Mouse (Mus musculus) midbrain, embryonic 10.5 days (tissue): ENCODE results near the gene Rnase13. TPM values are rescaled to one million over a fixed set of nuclear protein-coding genes. Genes with fewer than 3 reads are reported as not detected.

Source experiments
- DNase-seq: peaks from one replicate; pipeline ENCODE4 v3.0.0-alpha.2; 2017; ENCODE audit warnings: low spot score
- H3K27ac ChIP-seq: fragments of 300-500 bp; sonication (generic); replicated peaks from 2 replicates; pipeline ENCODE4 v1.5.1; 2016; ENCODE audit warnings: mild to moderate bottlenecking
- H3K27me3 ChIP-seq: fragments of 300-500 bp; sonication (generic); 2 replicates; pipeline ENCODE4 v1.6.1; 2016; ENCODE audit warnings: low read depth, mild to moderate bottlenecking; ENCODE audit not compliant: poor library complexity, severe bottlenecking
- H3K36me3 ChIP-seq: fragments of 300-500 bp; sonication (generic); 2 replicates; pipeline ENCODE4 v1.6.1; 2016; ENCODE audit warnings: mild to moderate bottlenecking, moderate library complexity
- H3K4me1 ChIP-seq: fragments of 300-500 bp; sonication (generic); 2 replicates; pipeline ENCODE4 v1.6.1; 2016
- H3K4me3 ChIP-seq: fragments of 300-500 bp; sonication (generic); 2 replicates; pipeline ENCODE4 v1.5.1; 2016; ENCODE audit warnings: mild to moderate bottlenecking, moderate library complexity
- H3K9me3 ChIP-seq: fragments of 300-500 bp; sonication (generic); replicated peaks from 2 replicates; pipeline ENCODE4 v1.6.1; 2016; ENCODE audit warnings: mild to moderate bottlenecking
- WGBS: fragments of 180-500 bp; shearing (Covaris S2); methylation state at CpG from one replicate; pipeline ENCODE4 v1.1.7; 2016; 5-methylcytosine and 5-hydroxymethylcytosine counted together
- polyA plus RNA-seq: library from polyadenylated mRNA; unstranded; fragments of >200 nt; fragmentation: Nextera tagmentation; extraction: Ambion mirVana; gene quantifications from 2 replicates; pipeline ENCODE4 v1.2.1, GENCODE M21; 2016

Rnase13 gene
- polyA plus RNA-seq, 1 experiment from 2014 or later = not detected

DNA sequence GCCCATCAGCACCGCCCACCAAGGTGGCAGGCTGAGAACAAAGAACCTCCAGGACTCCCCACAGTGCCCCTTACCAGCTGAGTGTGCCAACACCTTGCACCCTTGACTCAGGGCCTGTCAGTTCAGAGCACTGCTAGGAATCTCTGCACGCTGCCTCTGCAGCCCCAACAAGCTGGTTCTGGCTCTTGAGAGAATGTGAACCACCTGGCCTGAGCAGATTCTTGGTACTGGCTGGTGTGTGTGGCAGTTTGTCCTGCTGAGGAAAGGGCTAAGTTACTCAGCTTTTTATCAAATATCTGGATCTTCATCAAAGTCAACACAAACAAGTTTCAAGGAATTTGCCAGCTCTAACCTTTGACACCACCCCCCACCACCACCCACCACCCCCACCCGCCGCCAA lies 919 bp upstream of the Rnase13 start:
- 71% methylated on average over 4 of the region's 4 CpGs for WGBS
- Histone ChIP-seq H3K4me1 (no peaks in the 10 kb centered on the region), H3K27me3 (no peaks in the 10 kb centered on the region), H3K9me3 (no peaks in the 10 kb centered on the region), H3K36me3 (no peaks in the 10 kb centered on the region), H3K27ac (no peak overlapping the region), H3K4me3 (no peak overlapping the region)
- no peak for DNase-seq

- H3K4me1 ChIP-seq = no peaks in the 10 kb centered on the region
- DNase-seq = no peak
- no peaks in the 10 kb centered on the region for H3K9me3 ChIP-seq
- 89% methylated on average over 2 of the region's 2 CpGs for WGBS
- no peaks in the 10 kb centered on the region for H3K36me3 ChIP-seq
- H3K4me3 ChIP-seq = no peak overlapping the region
- no peak overlapping the region for H3K27ac ChIP-seq
- H3K27me3 ChIP-seq = no peaks in the 10 kb centered on the region
Observed at GRCm38 (mm10) chr14:51922910-51923309, 337 bp upstream of the Rnase13 start.

- WGBS = 88% methylated on average over 16 of the region's 16 CpGs
- no peaks in the 10 kb centered on the region for H3K27me3 ChIP-seq
- no peaks in the 10 kb centered on the region for H3K9me3 ChIP-seq
- no peak for DNase-seq
- H3K4me1 ChIP-seq = no peaks in the 10 kb centered on the region
- H3K36me3 ChIP-seq = no peaks in the 10 kb centered on the region
- no peak overlapping the region for H3K4me3 ChIP-seq
- H3K27ac ChIP-seq = no peak overlapping the region
Observed at GRCm38 (mm10) chr14:51921759-51922570, 608 bp downstream of the Rnase13 start.

DNA sequence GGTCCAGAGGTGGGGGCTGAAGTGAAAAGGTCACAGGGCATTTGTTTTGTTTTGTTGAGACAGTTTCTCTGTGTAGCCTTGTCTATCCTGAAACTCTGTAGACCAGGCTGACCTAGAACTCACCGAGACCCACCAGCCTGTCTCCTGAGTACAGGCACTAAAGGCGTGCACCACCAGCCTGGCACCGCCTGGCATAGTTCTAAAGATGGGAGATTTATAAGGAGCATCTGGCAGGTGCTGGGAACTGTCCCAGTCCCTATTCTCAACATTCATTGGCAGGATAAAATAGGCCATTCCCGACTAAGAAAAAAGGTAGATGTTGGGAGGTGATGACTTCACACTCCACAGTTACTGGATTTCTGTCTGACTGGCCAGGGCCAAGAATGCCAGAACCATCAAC lies 3.6 kb downstream of the Rnase13 start:
- no peaks in the 10 kb centered on the region for H3K9me3 ChIP-seq
- peaks cover 9% of the 10 kb centered on the region for H3K4me1 ChIP-seq
- no peak for DNase-seq
- 85% methylated on average over 4 of the region's 4 CpGs for WGBS
- no peaks in the 10 kb centered on the region for H3K36me3 ChIP-seq
- H3K4me3 ChIP-seq = no peak overlapping the region
- peaks cover 16% of the 10 kb centered on the region for H3K27me3 ChIP-seq
- no peak overlapping the region for H3K27ac ChIP-seq

DNA sequence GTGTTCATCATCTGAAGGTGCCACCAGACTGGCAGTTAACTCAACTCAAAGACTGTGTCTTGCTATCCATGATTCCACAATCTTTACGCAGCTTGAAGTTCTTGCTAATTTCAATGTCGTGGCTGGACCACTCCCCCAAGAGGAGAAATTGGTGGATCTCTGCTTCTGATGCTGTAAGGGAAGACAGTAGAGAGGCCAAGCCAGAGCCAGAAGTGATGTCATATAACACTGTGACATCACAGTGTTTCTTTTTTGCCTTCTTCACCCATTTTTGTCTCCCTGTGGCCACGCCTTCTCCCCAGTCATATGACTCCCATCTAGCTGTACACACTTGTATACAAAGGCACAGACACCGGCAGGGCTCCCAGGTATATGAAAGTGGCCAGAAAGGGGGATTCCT lies 4.4 kb downstream of the Rnase13 start, which contains the start of gene Tppp2:
Gene Tppp2 (plus strand): TSS at position 301 of the 400 bp plus-strand sequence.
- Histone ChIP-seq H3K27ac (no peak within 1 kb of the TSS), H3K36me3 (no peaks in the 10 kb centered on the region), H3K4me1 (peaks cover 17% of the 10 kb centered on the region), H3K27me3 (peaks cover 25% of the 10 kb centered on the region), H3K4me3 (no peak within 1 kb of the TSS), H3K9me3 (no peaks in the 10 kb centered on the region)
- 94% methylated on average over 4 of the region's 4 CpGs for WGBS
- no peak for DNase-seq

- H3K27me3 ChIP-seq = peaks cover 41% of the 10 kb centered on the region
- WGBS = 90% methylated on average over 4 of the region's 4 CpGs
- H3K36me3 ChIP-seq = no peaks in the 10 kb centered on the region
- no peak for DNase-seq
- H3K4me1 ChIP-seq = peaks cover 26% of the 10 kb centered on the region
- no peaks in the 10 kb centered on the region for H3K9me3 ChIP-seq
- no peak overlapping the region for H3K4me3 ChIP-seq
- no peak overlapping the region for H3K27ac ChIP-seq
Observed at GRCm38 (mm10) chr14:51916539-51916938, 6.0 kb downstream of the Rnase13 start.

DNA sequence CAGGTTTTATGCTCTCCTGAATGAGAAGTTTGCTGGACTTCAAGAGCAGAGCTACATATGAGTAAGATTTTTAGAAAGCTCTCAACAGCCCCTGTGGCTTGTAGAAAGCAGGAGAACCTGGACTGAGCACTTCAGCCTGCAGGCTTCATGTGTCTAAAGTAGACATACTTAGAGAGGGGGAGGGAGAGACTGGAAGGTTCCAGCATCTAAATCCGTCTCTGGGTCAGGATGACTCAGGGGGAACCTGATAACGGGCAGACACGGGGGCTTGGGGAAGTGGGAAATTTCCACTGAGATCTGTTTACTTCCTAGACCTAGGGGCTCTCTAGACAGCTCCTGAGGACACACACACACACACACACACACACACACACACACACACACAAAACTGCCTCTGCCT lies 7.5 kb downstream of the Rnase13 start:
- Histone ChIP-seq H3K9me3 (no peaks in the 10 kb centered on the region), H3K27ac (no peak overlapping the region), H3K4me1 (peaks cover 26% of the 10 kb centered on the region), H3K4me3 (no peak overlapping the region), H3K27me3 (peaks cover 48% of the 10 kb centered on the region), H3K36me3 (no peaks in the 10 kb centered on the region)
- DNase-seq = no peak
- WGBS = 49% methylated on average over 3 of the region's 3 CpGs

- 3% methylated on average over 23 of the region's 23 CpGs for WGBS
- peak within 1 kb of the TSS; percentile 63 for H3K4me3 ChIP-seq
- peaks cover 48% of the 10 kb centered on the region for H3K27me3 ChIP-seq
- peak within 1 kb of the TSS; percentile 72 for H3K27ac ChIP-seq
- H3K36me3 ChIP-seq = no peaks in the 10 kb centered on the region
- peaks cover 26% of the 10 kb centered on the region for H3K4me1 ChIP-seq
- H3K9me3 ChIP-seq = no peaks in the 10 kb centered on the region
- DNase-seq = peak; percentile 47
Observed at GRCm38 (mm10) chr14:51913960-51914762, 8.4 kb downstream of the Rnase13 start, which contains the start of gene Ndrg2. TSS of gene Ndrg2 (minus strand) at chr14:51914158.

- under 1% methylated on average over 58 of the region's 58 CpGs for WGBS
- Histone ChIP-seq H3K4me1 (peaks cover 26% of the 10 kb centered on the region), H3K4me3 (peak overlapping the region; percentile 63), H3K36me3 (no peaks in the 10 kb centered on the region), H3K27ac (peak overlapping the region; percentile 72), H3K27me3 (peaks cover 48% of the 10 kb centered on the region), H3K9me3 (no peaks in the 10 kb centered on the region)
- peak; percentile 53 for DNase-seq
Observed at GRCm38 (mm10) chr14:51913062-51913959, 9.3 kb downstream of the Rnase13 start.

GRCm38 (mm10) chr14:51912391-51913061 lies 10.0 kb downstream of the Rnase13 start:
- WGBS = 8% methylated on average over 14 of the region's 14 CpGs
- peak overlapping the region; percentile 63 for H3K4me3 ChIP-seq
- H3K27me3 ChIP-seq = peaks cover 48% of the 10 kb centered on the region
- H3K9me3 ChIP-seq = no peaks in the 10 kb centered on the region
- no peak for DNase-seq
- H3K36me3 ChIP-seq = no peaks in the 10 kb centered on the region
- peaks cover 26% of the 10 kb centered on the region for H3K4me1 ChIP-seq
- peak overlapping the region; percentile 72; the same call in 1 of the 2 replicates for H3K27ac ChIP-seq

GRCm38 (mm10) chr14:51911301-51911700 lies 11.3 kb downstream of the Rnase13 start:
- Histone ChIP-seq H3K36me3 (no peaks in the 10 kb centered on the region), H3K4me1 (peaks cover 32% of the 10 kb centered on the region), H3K4me3 (no peak overlapping the region), H3K27me3 (peaks cover 48% of the 10 kb centered on the region), H3K27ac (no peak overlapping the region), H3K9me3 (no peaks in the 10 kb centered on the region)
- 89% methylated on average over 10 of the region's 10 CpGs for WGBS
- no peak for DNase-seq

GRCm38 (mm10) chr14:51906102-51906501 lies 16.5 kb downstream of the Rnase13 start:
- DNase-seq = no peak
- no peak overlapping the region for H3K27ac ChIP-seq
- H3K36me3 ChIP-seq = no peaks in the 10 kb centered on the region
- H3K4me3 ChIP-seq = no peak overlapping the region
- H3K4me1 ChIP-seq = peaks cover 6% of the 10 kb centered on the region; the same call in 1 of the 2 replicates
- H3K9me3 ChIP-seq = no peaks in the 10 kb centered on the region
- peaks cover 3% of the 10 kb centered on the region for H3K27me3 ChIP-seq
- 93% methylated on average over 11 of the region's 11 CpGs for WGBS
